Mouse (Mus musculus) liver, embryonic 14.5 days (tissue): Measurements from ENCODE around the gene Uqcrq. TPM values are rescaled to one million over a fixed set of nuclear protein-coding genes. Genes with fewer than 3 reads are reported as not detected.

Experiments
- ATAC-seq: fragments of 200-750 bp; cut with Nextera tagmentation; 2 replicates; pipeline ENCODE4 v1.8.0; 2017; ENCODE audit warnings: moderate number of reproducible peaks, mild to moderate bottlenecking, moderate library complexity; ENCODE audit not compliant: insufficient read depth
- DNase-seq, 3 experiments: peaks; one replicate each; pipeline ENCODE4 v3.0.0-alpha.2; 2012 to 2013; ENCODE audit warnings: low read depth in 3 of 3, low spot score in 3 of 3
- H3K27ac ChIP-seq: fragments of 300-500 bp; sonication (generic); 2 replicates; pipeline ENCODE4 v1.5.1; 2014; ENCODE audit warnings: moderate library complexity, mild to moderate bottlenecking, control low read depth, inconsistent platforms
- H3K27me3 ChIP-seq: fragments of 300-500 bp; sonication (generic); 2 replicates; pipeline ENCODE4 v1.6.1; 2014; ENCODE audit warnings: mild to moderate bottlenecking, low read length, moderate library complexity; ENCODE audit not compliant: control insufficient read depth, insufficient read depth
- H3K36me3 ChIP-seq: fragments of 300-500 bp; sonication (generic); replicated peaks from 2 replicates; pipeline ENCODE4 v1.6.1; 2014; ENCODE audit warnings: low read depth; ENCODE audit not compliant: control insufficient read depth, insufficient read depth
- H3K4me1 ChIP-seq, 2 experiments: fragments of 200-500 bp in 1 of 2; fragments of 300-500 bp in 1 of 2; sonication (generic) in 1 of 2; replicated peaks; 2 replicates each; pipeline ENCODE4 v1.6.1; 2012 to 2014; ENCODE audit warnings: antibody characterized with exemption in 1 of 2, inconsistent platforms in 1 of 2, low read length in 1 of 2; ENCODE audit not compliant: control insufficient read depth in 2 of 2, insufficient read depth in 2 of 2
- H3K4me2 ChIP-seq: fragments of 300-500 bp; sonication (generic); 2 replicates; pipeline ENCODE4 v1.6.1; 2014; ENCODE audit warnings: low read depth, mild to moderate bottlenecking, control low read depth, moderate library complexity
- H3K4me3 ChIP-seq, 2 experiments: fragments of 200-500 bp in 1 of 2; fragments of 300-500 bp in 1 of 2; sonication (generic) in 1 of 2; 2 replicates each; pipeline ENCODE4 v1.5.1; 2012 to 2014; ENCODE audit warnings: low read depth in 2 of 2, low read length in 2 of 2, mild to moderate bottlenecking in 2 of 2, control low read depth in 1 of 2, inconsistent platforms in 1 of 2, moderate library complexity in 1 of 2; ENCODE audit not compliant: insufficient read depth in 1 of 2
- H3K9ac ChIP-seq: fragments of 300-500 bp; sonication (generic); replicated peaks from 2 replicates; pipeline ENCODE4 v1.6.1; 2014; ENCODE audit warnings: mild to moderate bottlenecking, control low read depth, moderate library complexity
- H3K9me3 ChIP-seq: fragments of 300-500 bp; sonication (generic); 2 replicates; pipeline ENCODE4 v1.6.1; 2016; ENCODE audit warnings: low read length, mixed read lengths; ENCODE audit not compliant: control insufficient read depth
- CTCF ChIP-seq: IDR thresholded peaks from 2 replicates; pipeline ENCODE4 v1.5.1; 2016; ENCODE audit warnings: antibody characterized with exemption, low read depth, control low read depth
- EP300 ChIP-seq: IDR thresholded peaks from 2 replicates; pipeline ENCODE4 v1.6.1; 2016; ENCODE audit warnings: antibody characterized with exemption, low read depth
- WGBS: fragments of 180-500 bp; shearing (Covaris S2); extraction: QIAGEN DNeasy Blood & Tissue Kit; methylation state at CpG from one replicate; pipeline ENCODE4 v1.1.7; 2014; ENCODE audit not compliant: insufficient replicate concordance; 5-methylcytosine and 5-hydroxymethylcytosine counted together
- polyA plus RNA-seq, 2 experiments: library from polyadenylated mRNA; depleted of rRNA in 1 of 2; stranded (reverse) in 1 of 2; unstranded in 1 of 2; fragments of >200 nt; fragmentation: Nextera tagmentation in 1 of 2; extraction: Ambion mirVana in 1 of 2; gene quantifications; 2 replicates each; pipeline versions ENCODE4 v1.2.1 to v1.2.3; 2012 to 2014

The Uqcrq gene
- polyA plus RNA-seq (2012; rRNA removed) (117 and 237 TPM in 2 replicates), polyA plus RNA-seq (2014; fragmentation: Nextera tagmentation; extraction: Ambion mirVana) (631 and 677 TPM in 2 replicates)

DNA sequence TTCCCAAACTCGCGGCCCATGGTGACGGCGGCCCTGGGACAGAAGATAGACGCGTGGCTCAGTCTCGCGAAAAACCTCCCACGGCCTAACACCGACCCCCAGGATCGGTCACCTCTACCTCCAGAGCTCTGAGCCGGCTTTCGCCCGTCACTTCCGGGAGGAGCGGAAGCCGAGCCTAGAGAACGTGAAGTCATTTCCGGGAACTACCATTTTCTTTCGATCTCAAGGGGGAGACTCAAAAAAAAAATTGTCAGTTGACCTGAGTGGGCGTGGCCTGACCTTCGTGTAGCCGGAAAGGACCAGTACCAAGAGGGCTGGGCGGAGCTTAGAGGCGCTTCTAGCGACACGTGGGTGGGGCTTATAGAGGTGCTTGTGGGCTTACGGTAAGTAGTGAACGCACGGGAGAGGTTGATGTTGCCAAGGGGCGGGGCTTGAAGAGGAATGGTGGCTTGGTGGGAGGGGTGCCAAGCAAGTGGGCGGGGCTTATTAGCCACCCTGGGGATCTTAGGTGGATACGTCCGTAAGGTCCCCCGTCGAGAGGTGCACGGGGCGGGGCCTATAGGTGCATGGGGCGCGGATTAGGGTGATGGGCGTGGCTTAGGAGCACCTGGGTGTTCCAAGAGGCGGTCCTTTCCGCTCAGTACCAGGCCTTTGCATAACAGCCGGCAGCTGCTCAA, at the start of gene Uqcrq, which contains the start of gene Gdf9:
Gene Uqcrq, minus strand, starts transcription at position 162 of the 677 bp plus-strand sequence.
Gene Gdf9, plus strand, starts transcription at position 354 of the 677 bp plus-strand sequence.
- H3K4me1 ChIP-seq, result peaks cover 24 to 31% of the 10 kb centered on the region in 2 experiments
- peak; percentile 89 for ATAC-seq
- peak; percentile 99 to 100 (median 99) for DNase-seq
- peaks cover 12% of the 10 kb centered on the region for H3K36me3 ChIP-seq
- H3K27ac ChIP-seq, result peak within 1 kb of the TSS; percentile 67
- H3K4me2 ChIP-seq, result peak within 1 kb of the TSS; percentile 94
- TF ChIP-seq CTCF (no peak), EP300 (no peak)
- WGBS, result under 1% methylated on average over 44 of the region's 44 CpGs
- no peaks in the 10 kb centered on the region for H3K27me3 ChIP-seq
- H3K9me3 ChIP-seq, result no peaks in the 10 kb centered on the region
- H3K9ac ChIP-seq, result peak within 1 kb of the TSS; percentile 84
- H3K4me3 ChIP-seq, result peak within 1 kb of the TSS; percentile 80 to 86

DNA sequence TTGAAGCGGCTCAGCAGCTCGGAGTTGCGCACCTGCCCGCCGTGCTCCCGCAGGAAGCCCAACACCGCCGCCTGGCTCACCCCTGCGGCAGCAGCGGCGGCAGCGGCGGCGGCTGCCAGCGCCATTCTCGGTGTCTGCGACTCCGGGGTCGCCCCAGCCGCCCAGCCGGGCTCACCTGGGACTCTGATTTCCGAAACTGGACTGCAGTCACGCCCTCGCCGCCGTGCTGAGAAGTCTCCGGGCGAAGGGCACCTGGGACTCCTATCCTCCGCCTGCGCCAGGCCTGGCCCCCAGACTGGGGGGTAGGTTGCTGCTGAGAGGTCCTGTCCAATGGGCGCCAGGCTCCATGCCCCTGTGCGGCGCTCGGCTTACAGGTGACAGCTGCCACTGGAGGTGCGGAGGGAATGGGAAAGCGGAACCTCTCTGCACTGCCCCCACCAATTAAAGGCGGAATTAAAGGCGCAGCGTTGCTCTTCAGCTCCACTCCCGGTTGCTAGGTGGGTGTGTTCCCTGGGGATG, 49.2 kb upstream of the Uqcrq start, which contains the start of the genes Gm9945 and Sowaha:
Gene Gm9945, plus strand, starts transcription at position 384 of the 519 bp plus-strand sequence.
Gene Sowaha, minus strand, starts transcription at position 492 of the 519 bp plus-strand sequence.
- Histone ChIP-seq H3K27me3 (peaks cover 48% of the 10 kb centered on the region), H3K4me3 (peak within 1 kb of the TSS; percentile 66 to 92), H3K9ac (peak within 1 kb of the TSS; percentile 75), H3K4me2 (peak within 1 kb of the TSS; percentile 72), H3K4me1 (peaks cover 43 to 44% of the 10 kb centered on the region in 2 experiments), H3K27ac (peak within 1 kb of the TSS; percentile 98), H3K9me3 (no peaks in the 10 kb centered on the region), H3K36me3 (0 out of 2 replicates have a peak, but pooled peaks cover 4% of the 10 kb centered on the region)
- DNase-seq (peak in 2 of 3 experiments; percentile 57 to 63), ATAC-seq (peak; percentile 62)
- TF ChIP-seq EP300 (no peak), CTCF (peak; percentile 65)
- whole genome bisulfite sequencing, result 3% methylated on average over 40 of the region's 40 CpGs

DNA sequence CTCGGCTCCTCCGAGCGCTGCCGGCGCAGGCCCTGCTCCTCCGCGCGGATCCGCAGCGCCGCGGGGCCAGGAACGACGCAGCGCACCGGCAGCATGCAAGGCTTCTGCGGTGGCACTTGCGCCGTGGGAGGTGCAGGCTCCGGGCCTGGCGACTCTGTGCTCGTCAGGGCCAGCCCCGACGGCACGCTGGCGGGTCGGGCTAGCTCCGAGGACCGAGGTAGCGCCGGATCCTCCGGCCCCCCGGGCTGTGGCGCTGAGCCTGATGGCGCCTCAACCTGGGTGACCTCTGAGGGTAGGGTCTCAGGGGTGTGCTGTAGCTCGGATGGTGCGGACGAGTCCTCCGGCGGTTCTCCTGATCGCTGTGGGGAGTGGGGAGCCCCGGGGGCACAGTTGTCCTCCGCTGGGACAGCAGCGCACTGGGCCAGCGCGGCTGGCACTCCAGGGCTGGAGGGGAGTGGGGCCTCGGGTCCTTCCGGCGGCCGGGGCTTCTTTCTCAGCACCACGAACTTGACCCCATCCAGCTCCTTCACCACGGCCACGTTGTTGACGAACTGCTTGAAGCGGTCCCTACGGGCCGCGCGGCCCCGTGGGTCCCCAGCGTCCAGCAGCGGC, 48.6 kb upstream of the Uqcrq start:
- TF ChIP-seq EP300, result no peak
- no peak for TF ChIP-seq CTCF
- Histone ChIP-seq H3K4me2 (peak overlapping the region; percentile 72), H3K9ac (peak overlapping the region; percentile 75), H3K27ac (peak overlapping the region; percentile 98), H3K4me3 (peak overlapping the region; percentile 66 to 92), H3K36me3 (0 out of 2 replicates have a peak, but pooled peaks cover 4% of the 10 kb centered on the region), H3K9me3 (no peaks in the 10 kb centered on the region), H3K27me3 (peaks cover 53% of the 10 kb centered on the region), H3K4me1 (peaks cover 40% of the 10 kb centered on the region in 2 experiments)
- ATAC-seq, result peak; percentile 0; the same call in 1 of the 2 replicates
- WGBS, result 2% methylated on average over 62 of the region's 62 CpGs
- DNase-seq, result no peak

DNA sequence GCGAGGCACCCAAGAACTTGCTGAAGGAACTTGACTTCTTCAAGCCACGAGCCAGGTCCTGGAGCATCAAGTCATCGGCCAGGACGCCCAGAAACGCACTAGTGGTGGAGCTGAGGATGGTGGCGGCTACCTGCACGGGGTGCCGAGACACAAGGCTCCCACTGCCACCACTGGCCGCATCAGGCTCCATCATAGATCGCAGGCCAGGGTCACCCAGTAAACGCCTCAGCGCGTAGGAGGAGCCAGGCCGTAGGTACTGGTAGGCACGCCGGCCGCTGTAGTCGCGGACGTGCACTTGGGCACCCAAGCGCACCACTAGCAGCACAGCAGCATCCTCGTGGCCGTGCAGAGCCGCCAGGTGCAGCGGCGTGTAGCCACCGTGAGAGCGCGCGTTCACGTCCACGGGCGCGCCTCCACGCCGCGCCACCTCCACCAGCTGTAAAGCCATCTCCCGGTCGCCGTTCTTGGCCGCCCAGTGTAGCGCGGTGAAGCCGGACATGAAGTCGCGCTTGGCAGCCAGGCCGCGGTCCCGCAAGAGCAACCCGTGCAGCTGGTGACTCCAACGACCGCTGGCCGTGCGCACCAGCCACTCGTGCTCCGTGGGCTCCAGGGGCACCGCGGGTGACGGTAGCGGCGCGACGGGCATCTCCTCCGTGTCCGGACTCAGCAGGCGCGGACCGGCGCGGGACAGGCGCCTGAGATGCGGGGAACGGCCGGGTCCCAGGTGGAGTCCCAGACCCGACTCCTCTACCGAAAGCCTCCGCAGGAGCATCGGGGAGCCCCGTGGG, 47.9 kb upstream of the Uqcrq start:
- WGBS, result 9% methylated on average over 79 of the region's 79 CpGs
- Histone ChIP-seq H3K36me3 (0 out of 2 replicates have a peak, but pooled peaks cover 4% of the 10 kb centered on the region), H3K4me1 (peaks cover 34% of the 10 kb centered on the region in 2 experiments), H3K27me3 (peaks cover 56% of the 10 kb centered on the region), H3K9ac (peak overlapping the region; percentile 75), H3K27ac (no peak overlapping the region), H3K4me3 (peak overlapping the region; percentile 66 to 92), H3K4me2 (peak overlapping the region; percentile 72), H3K9me3 (no peaks in the 10 kb centered on the region)
- 0 out of 2 replicates have a peak, but pooled peaks have one; percentile 6 for TF ChIP-seq CTCF
- TF ChIP-seq EP300, result no peak
- DNase-seq (no peak), ATAC-seq (no peak)
